Mouse (Mus musculus): Measurements from ENCODE around the gene Tlr8. TPM values are rescaled to one million over a fixed set of nuclear protein-coding genes. Genes with fewer than 3 reads are reported as not detected.

Gene Tlr8
- polyA plus RNA-seq, 1 experiment from 2014 or later = not detected

- Histone ChIP-seq H3K4me2 (ENCODE audit: low read depth, low read length) (no peak overlapping the region), H3K36me3 (ENCODE audit: control insufficient read depth, insufficient read depth, low read length) (no peaks in the 10 kb centered on the region), H3K9ac (replicated peaks; ENCODE audit: low read depth, low read length) (no peak overlapping the region), H3K4me3 (ENCODE audit: low read depth, low read length) (no peak overlapping the region), H3K9me3 (ENCODE audit: control insufficient read depth, low read length) (no peaks in the 10 kb centered on the region), H3K27ac (ENCODE audit: low read depth, low read length) (no peak overlapping the region), H3K27me3 (ENCODE audit: control insufficient read depth, insufficient read depth, low read length) (no peaks in the 10 kb centered on the region; the same call in 1 of the 2 replicates), H3K4me1 (ENCODE audit: control insufficient read depth, insufficient read depth, low read length) (no peaks in the 10 kb centered on the region)
- WGBS = 58% methylated on average over 1 of the region's 1 CpGs
- ATAC-seq (ENCODE audit: low read depth) = no peak
These were observed 34.3 kb downstream of the Tlr8 start for GRCm38 (mm10) chrX:167229819-167230218.

GRCm38 (mm10) chrX:167229206-167229605, 34.9 kb downstream of the Tlr8 start:
- Histone ChIP-seq H3K36me3 (ENCODE audit: control insufficient read depth, insufficient read depth, low read length) (no peaks in the 10 kb centered on the region), H3K27me3 (ENCODE audit: control insufficient read depth, insufficient read depth, low read length) (no peaks in the 10 kb centered on the region; the same call in 1 of the 2 replicates), H3K4me3 (ENCODE audit: low read depth, low read length) (no peak overlapping the region), H3K9me3 (ENCODE audit: control insufficient read depth, low read length) (no peaks in the 10 kb centered on the region), H3K4me1 (ENCODE audit: control insufficient read depth, insufficient read depth, low read length) (no peaks in the 10 kb centered on the region), H3K4me2 (ENCODE audit: low read depth, low read length) (no peak overlapping the region), H3K9ac (replicated peaks; ENCODE audit: low read depth, low read length) (no peak overlapping the region), H3K27ac (ENCODE audit: low read depth, low read length) (no peak overlapping the region)
- WGBS = 39% methylated on average over 6 of the region's 6 CpGs
- no peak for ATAC-seq (ENCODE audit: low read depth)

- Histone ChIP-seq H3K4me3 (ENCODE audit: low read depth, low read length) (no peak overlapping the region), H3K4me1 (ENCODE audit: control insufficient read depth, insufficient read depth, low read length) (no peaks in the 10 kb centered on the region), H3K27ac (ENCODE audit: low read depth, low read length) (no peak overlapping the region), H3K9ac (replicated peaks; ENCODE audit: low read depth, low read length) (no peak overlapping the region), H3K9me3 (ENCODE audit: control insufficient read depth, low read length) (no peaks in the 10 kb centered on the region), H3K27me3 (ENCODE audit: control insufficient read depth, insufficient read depth, low read length) (no peaks in the 10 kb centered on the region; the same call in 1 of the 2 replicates), H3K36me3 (ENCODE audit: control insufficient read depth, insufficient read depth, low read length) (no peaks in the 10 kb centered on the region), H3K4me2 (ENCODE audit: low read depth, low read length) (no peak overlapping the region)
- 98% methylated on average over 6 of the region's 6 CpGs for WGBS
- no peak for ATAC-seq (ENCODE audit: low read depth)
These were observed 36.4 kb downstream of the Tlr8 start for GRCm38 (mm10) chrX:167227756-167228155.

- Histone ChIP-seq H3K4me2 (ENCODE audit: low read depth, low read length) (no peak overlapping the region), H3K9ac (replicated peaks; ENCODE audit: low read depth, low read length) (no peak overlapping the region), H3K36me3 (ENCODE audit: control insufficient read depth, insufficient read depth, low read length) (no peaks in the 10 kb centered on the region), H3K9me3 (ENCODE audit: control insufficient read depth, low read length) (no peaks in the 10 kb centered on the region), H3K27ac (ENCODE audit: low read depth, low read length) (no peak overlapping the region), H3K4me1 (ENCODE audit: control insufficient read depth, insufficient read depth, low read length) (no peaks in the 10 kb centered on the region), H3K4me3 (ENCODE audit: low read depth, low read length) (no peak overlapping the region), H3K27me3 (ENCODE audit: control insufficient read depth, insufficient read depth, low read length) (no peaks in the 10 kb centered on the region; the same call in 1 of the 2 replicates)
- no peak for ATAC-seq (ENCODE audit: low read depth)
- 89% methylated on average over 7 of the region's 7 CpGs for WGBS
These were observed 37.0 kb downstream of the Tlr8 start for GRCm38 (mm10) chrX:167227138-167227537.

- Histone ChIP-seq H3K4me1 (ENCODE audit: control insufficient read depth, insufficient read depth, low read length) (no peaks in the 10 kb centered on the region), H3K27ac (ENCODE audit: low read depth, low read length) (no peak overlapping the region), H3K4me2 (ENCODE audit: low read depth, low read length) (no peak overlapping the region), H3K9me3 (ENCODE audit: control insufficient read depth, low read length) (no peaks in the 10 kb centered on the region), H3K27me3 (ENCODE audit: control insufficient read depth, insufficient read depth, low read length) (no peaks in the 10 kb centered on the region; the same call in 1 of the 2 replicates), H3K9ac (replicated peaks; ENCODE audit: low read depth, low read length) (no peak overlapping the region), H3K36me3 (ENCODE audit: control insufficient read depth, insufficient read depth, low read length) (no peaks in the 10 kb centered on the region), H3K4me3 (ENCODE audit: low read depth, low read length) (no peak overlapping the region)
- ATAC-seq (ENCODE audit: low read depth) = no peak
- whole genome bisulfite sequencing = 90% methylated on average over 5 of the region's 5 CpGs
These were observed 37.6 kb downstream of the Tlr8 start for GRCm38 (mm10) chrX:167226570-167226969.

GRCm38 (mm10) chrX:167212707-167213106, 51.4 kb downstream of the Tlr8 start:
- 27% methylated on average over 8 of the region's 8 CpGs for WGBS
- peak; percentile 19; the same call in 1 of the 2 replicates for ATAC-seq (ENCODE audit: low read depth)
- no peaks in the 10 kb centered on the region for H3K4me1 ChIP-seq (ENCODE audit: control insufficient read depth, insufficient read depth, low read length)

GRCm38 (mm10) chrX:167211871-167212555, 52.1 kb downstream of the Tlr8 start:
- Histone ChIP-seq H3K4me2 (ENCODE audit: low read depth, low read length) (no peak overlapping the region), H3K4me1 (ENCODE audit: control insufficient read depth, insufficient read depth, low read length) (no peaks in the 10 kb centered on the region), H3K9me3 (ENCODE audit: control insufficient read depth, low read length) (no peaks in the 10 kb centered on the region), H3K4me3 (ENCODE audit: low read depth, low read length) (no peak overlapping the region), H3K9ac (replicated peaks; ENCODE audit: low read depth, low read length) (no peak overlapping the region), H3K27me3 (ENCODE audit: control insufficient read depth, insufficient read depth, low read length) (peaks cover 5% of the 10 kb centered on the region; the same call in 1 of the 2 replicates), H3K27ac (ENCODE audit: low read depth, low read length) (no peak overlapping the region), H3K36me3 (ENCODE audit: control insufficient read depth, insufficient read depth, low read length) (peaks cover 3% of the 10 kb centered on the region; the same call in 1 of the 2 replicates)
- WGBS = 50% methylated on average over 9 of the region's 9 CpGs
- no peak for ATAC-seq (ENCODE audit: low read depth)

More at GRCm38 (mm10) chrX:167212707-167213106, 51.4 kb downstream of the Tlr8 start:
- H3K27ac ChIP-seq (ENCODE audit: low read depth, low read length) = no peak overlapping the region
- no peaks in the 10 kb centered on the region for H3K9me3 ChIP-seq (ENCODE audit: control insufficient read depth, low read length)
- peaks cover 5% of the 10 kb centered on the region; the same call in 1 of the 2 replicates for H3K27me3 ChIP-seq (ENCODE audit: control insufficient read depth, insufficient read depth, low read length)
- no peak overlapping the region for H3K4me3 ChIP-seq (ENCODE audit: low read depth, low read length)
- no peaks in the 10 kb centered on the region for H3K36me3 ChIP-seq (ENCODE audit: control insufficient read depth, insufficient read depth, low read length)
- no peak overlapping the region for H3K9ac ChIP-seq (replicated peaks; ENCODE audit: low read depth, low read length)
- H3K4me2 ChIP-seq (ENCODE audit: low read depth, low read length) = no peak overlapping the region

- 36% methylated on average over 6 of the region's 6 CpGs for WGBS
- Histone ChIP-seq H3K27ac (ENCODE audit: low read depth, low read length) (0 out of 2 replicates have a peak overlapping the region, but pooled peaks have one; percentile 10), H3K9ac (replicated peaks; ENCODE audit: low read depth, low read length) (no peak overlapping the region), H3K27me3 (ENCODE audit: control insufficient read depth, insufficient read depth, low read length) (peaks cover 5% of the 10 kb centered on the region; the same call in 1 of the 2 replicates), H3K4me3 (ENCODE audit: low read depth, low read length) (no peak overlapping the region), H3K9me3 (ENCODE audit: control insufficient read depth, low read length) (no peaks in the 10 kb centered on the region), H3K4me1 (ENCODE audit: control insufficient read depth, insufficient read depth, low read length) (no peaks in the 10 kb centered on the region), H3K36me3 (ENCODE audit: control insufficient read depth, insufficient read depth, low read length) (peaks cover 7% of the 10 kb centered on the region; the same call in 1 of the 2 replicates), H3K4me2 (ENCODE audit: low read depth, low read length) (peak overlapping the region; percentile 53)
- ATAC-seq (ENCODE audit: low read depth) = no peak
These were observed 53.8 kb downstream of the Tlr8 start for GRCm38 (mm10) chrX:167210319-167210728.

GRCm38 (mm10) chrX:167209828-167210227, 54.3 kb downstream of the Tlr8 start:
- WGBS = 44% methylated on average over 8 of the region's 8 CpGs

More at GRCm38 (mm10) chrX:167209828-167210227, 54.3 kb downstream of the Tlr8 start:
- Histone ChIP-seq H3K9me3 (ENCODE audit: control insufficient read depth, low read length) (no peaks in the 10 kb centered on the region), H3K36me3 (ENCODE audit: control insufficient read depth, insufficient read depth, low read length) (peaks cover 7% of the 10 kb centered on the region; the same call in 1 of the 2 replicates), H3K4me3 (ENCODE audit: low read depth, low read length) (peak overlapping the region; percentile 57), H3K9ac (replicated peaks; ENCODE audit: low read depth, low read length) (peak overlapping the region; percentile 53; the same call in 1 of the 2 replicates), H3K4me2 (ENCODE audit: low read depth, low read length) (peak overlapping the region; percentile 53), H3K4me1 (ENCODE audit: control insufficient read depth, insufficient read depth, low read length) (no peaks in the 10 kb centered on the region), H3K27me3 (ENCODE audit: control insufficient read depth, insufficient read depth, low read length) (peaks cover 5% of the 10 kb centered on the region; the same call in 1 of the 2 replicates), H3K27ac (ENCODE audit: low read depth, low read length) (peak overlapping the region; percentile 93)
- ATAC-seq (ENCODE audit: low read depth) = no peak; the same call in 1 of the 2 replicates
